Mouse (Mus musculus): Measurements from ENCODE around the gene Agtpbp1. TPM values are rescaled to one million over a fixed set of nuclear protein-coding genes. Genes with fewer than 3 reads are reported as not detected.
"Not testable (repeated sequence)": the region's sequence is repeated elsewhere in the genome, so short reads cannot be mapped to it uniquely, and the experiment has no call there.

Agtpbp1 gene
- total and polyA plus RNA-seq, 3 experiments = 24.2 to 117 (median 33.7) TPM

- not testable (repeated sequence) for DNase-seq (ENCODE audit: low read depth, low spot score); H3K36me3 ChIP-seq (ENCODE audit: control insufficient read depth in 1 of 2, insufficient read depth in 2 of 2, low read length in 2 of 2); H3K4me3 ChIP-seq (ENCODE audit: control insufficient read depth in 1 of 2, insufficient read depth in 1 of 2, low read depth in 2 of 2, low read length in 2 of 2); H3K27ac ChIP-seq (ENCODE audit: control insufficient read depth, low read depth, low read length); H3K79me2 ChIP-seq (ENCODE audit: control insufficient read depth, insufficient read depth, low read length, poor library complexity); H3K9me3 ChIP-seq (replicated peaks; ENCODE audit: insufficient read depth, low read length); H3K27me3 ChIP-seq (ENCODE audit: control insufficient read depth in 1 of 2, insufficient read depth in 2 of 2, low read length in 2 of 2); H3K9ac ChIP-seq (ENCODE audit: control insufficient read depth, low read depth, low read length, poor library complexity, severe bottlenecking); H3K4me1 ChIP-seq (ENCODE audit: control insufficient read depth in 1 of 2, insufficient read depth in 2 of 2, low read length in 2 of 2)
Measured at GRCm38 (mm10) chr13:59592058-59592457, 7.0 kb upstream of the Agtpbp1 start.

- Histone ChIP-seq H3K9me3 (replicated peaks; ENCODE audit: insufficient read depth, low read length) (no peaks in the 10 kb centered on the region), H3K27me3 (ENCODE audit: control insufficient read depth in 1 of 2, insufficient read depth in 2 of 2, low read length in 2 of 2) (no peaks in the 10 kb centered on the region), H3K36me3 (ENCODE audit: control insufficient read depth in 1 of 2, insufficient read depth in 2 of 2, low read length in 2 of 2) (peaks cover 1 to 16% of the 10 kb centered on the region in 2 experiments), H3K4me1 (ENCODE audit: control insufficient read depth in 1 of 2, insufficient read depth in 2 of 2, low read length in 2 of 2) (peaks cover 0 to 13% of the 10 kb centered on the region in 2 experiments; a peak in 2 of 4 replicates), H3K79me2 (ENCODE audit: control insufficient read depth, insufficient read depth, low read length, poor library complexity) (peaks cover 17% of the 10 kb centered on the region), H3K27ac (ENCODE audit: control insufficient read depth, low read depth, low read length) (no peak overlapping the region), H3K9ac (ENCODE audit: control insufficient read depth, low read depth, low read length, poor library complexity, severe bottlenecking) (no peak overlapping the region), H3K4me3 (ENCODE audit: control insufficient read depth in 1 of 2, insufficient read depth in 1 of 2, low read depth in 2 of 2, low read length in 2 of 2) (no peak overlapping the region)
- TF ChIP-seq RAD21 (IDR thresholded peaks at IDR 0.05; ENCODE audit: low read depth, low read length) = no peak
- TF ChIP-seq CHD2 (IDR thresholded peaks at IDR 0.05; ENCODE audit: low read length) = no peak
- TF ChIP-seq POLR2AphosphoS2 (IDR thresholded peaks at IDR 0.05; ENCODE audit: low read length) = no peak
- TF ChIP-seq MAZ (IDR thresholded peaks at IDR 0.05; ENCODE audit: low read depth, low read length) = no peak
- DNase-seq (ENCODE audit: low read depth, low spot score) = no peak
Measured at GRCm38 (mm10) chr13:59590691-59591090, 5.7 kb upstream of the Agtpbp1 start.

- TF ChIP-seq GABPA (IDR thresholded peaks at IDR 0.05; ENCODE audit: low read depth, low read length) (no peak), POLR2AphosphoS5 (IDR thresholded peaks at IDR 0.05; ENCODE audit: borderline replicate concordance, low read depth, low read length) (no peak), NRF1 (IDR thresholded peaks at IDR 0.05; ENCODE audit: insufficient read depth, low read depth, low read length, poor library complexity, severe bottlenecking) (no peak)
- H3K4me3 ChIP-seq (ENCODE audit: control insufficient read depth in 1 of 2, insufficient read depth in 1 of 2, low read depth in 2 of 2, low read length in 2 of 2) = no peak overlapping the region
- no peak overlapping the region for H3K9ac ChIP-seq (ENCODE audit: control insufficient read depth, low read depth, low read length, poor library complexity, severe bottlenecking)
- no peak for DNase-seq (ENCODE audit: low read depth, low spot score)
- H3K4me1 ChIP-seq (ENCODE audit: control insufficient read depth in 1 of 2, insufficient read depth in 2 of 2, low read length in 2 of 2) = peaks cover 0 to 13% of the 10 kb centered on the region in 2 experiments; a peak in 2 of 4 replicates
- H3K36me3 ChIP-seq (ENCODE audit: control insufficient read depth in 1 of 2, insufficient read depth in 2 of 2, low read length in 2 of 2) = peaks cover 1 to 16% of the 10 kb centered on the region in 2 experiments
- H3K9me3 ChIP-seq (replicated peaks; ENCODE audit: insufficient read depth, low read length) = no peaks in the 10 kb centered on the region
- H3K27me3 ChIP-seq (ENCODE audit: control insufficient read depth in 1 of 2, insufficient read depth in 2 of 2, low read length in 2 of 2) = no peaks in the 10 kb centered on the region
- H3K79me2 ChIP-seq (ENCODE audit: control insufficient read depth, insufficient read depth, low read length, poor library complexity) = peaks cover 21% of the 10 kb centered on the region
- no peak overlapping the region for H3K27ac ChIP-seq (ENCODE audit: control insufficient read depth, low read depth, low read length)
Measured at GRCm38 (mm10) chr13:59589672-59590071, 4.6 kb upstream of the Agtpbp1 start.

GRCm38 (mm10) chr13:59587201-59587600, 2.2 kb upstream of the Agtpbp1 start:
- Histone ChIP-seq H3K27ac (ENCODE audit: control insufficient read depth, low read depth, low read length) (no peak overlapping the region), H3K9me3 (replicated peaks; ENCODE audit: insufficient read depth, low read length) (no peaks in the 10 kb centered on the region), H3K9ac (ENCODE audit: control insufficient read depth, low read depth, low read length, poor library complexity, severe bottlenecking) (no peak overlapping the region), H3K27me3 (ENCODE audit: control insufficient read depth in 1 of 2, insufficient read depth in 2 of 2, low read length in 2 of 2) (no peaks in the 10 kb centered on the region), H3K79me2 (ENCODE audit: control insufficient read depth, insufficient read depth, low read length, poor library complexity) (peaks cover 21% of the 10 kb centered on the region), H3K4me1 (ENCODE audit: control insufficient read depth in 1 of 2, insufficient read depth in 2 of 2, low read length in 2 of 2) (peaks cover 3 to 16% of the 10 kb centered on the region in 2 experiments; a peak in 3 of 4 replicates), H3K36me3 (ENCODE audit: control insufficient read depth in 1 of 2, insufficient read depth in 2 of 2, low read length in 2 of 2) (peaks cover 0 to 20% of the 10 kb centered on the region in 2 experiments; a peak in 3 of 4 replicates), H3K4me3 (ENCODE audit: control insufficient read depth in 1 of 2, insufficient read depth in 1 of 2, low read depth in 2 of 2, low read length in 2 of 2) (no peak overlapping the region)
- TF ChIP-seq ZKSCAN1 (IDR thresholded peaks at IDR 0.05; ENCODE audit: low read depth, low read length) (peak; percentile 90), MYB (IDR thresholded peaks at IDR 0.05; ENCODE audit: low read depth, low read length) (no peak)
- DNase-seq (ENCODE audit: low read depth, low spot score) = no peak
